Mouse (Mus musculus) G1E (cell line): Measurements from ENCODE around the gene Onecut3. TPM values are rescaled to one million over a fixed set of nuclear protein-coding genes. Genes with fewer than 3 reads are reported as not detected.

Experiments
- ATAC-seq: 2 replicates; pipeline ENCODE4 v1.8.0; 2016; ENCODE audit warnings: mild to moderate bottlenecking; ENCODE audit not compliant: insufficient number of reproducible peaks, poor library complexity, low FRiP score, severe bottlenecking; ENCODE audit errors: extremely low read depth
- DNase-seq: peaks from one replicate; pipeline ENCODE4 v3.0.0; 2012; ENCODE audit warnings: low spot score
- H3K27me3 ChIP-seq: 2 replicates; pipeline ENCODE4 v1.6.1; 2012; ENCODE audit warnings: mild to moderate bottlenecking, low read length, inconsistent platforms; ENCODE audit not compliant: insufficient read depth
- H3K36me3 ChIP-seq: replicated peaks from 2 replicates; pipeline ENCODE3; 2012; ENCODE audit warnings: mild to moderate bottlenecking, inconsistent platforms
- H3K4me1 ChIP-seq: 2 replicates; pipeline ENCODE4 v1.6.1; 2012; ENCODE audit warnings: low read depth, low read length, inconsistent platforms, mixed read lengths; ENCODE audit not compliant: insufficient read depth
- H3K4me3 ChIP-seq: 2 replicates; pipeline ENCODE4 v1.5.1; 2012; ENCODE audit warnings: low read depth, mild to moderate bottlenecking, inconsistent platforms, low read length, moderate library complexity, mixed read lengths
- H3K9me3 ChIP-seq: replicated peaks from 2 replicates; pipeline ENCODE4 v1.6.1; 2012; ENCODE audit warnings: inconsistent platforms
- CTCF ChIP-seq: IDR thresholded peaks from 2 replicates; pipeline ENCODE4 v1.5.1; 2012; ENCODE audit warnings: low read depth, low read length, inconsistent platforms, mixed read lengths
- GATA1 ChIP-seq: IDR thresholded peaks from 2 replicates; pipeline ENCODE4 v1.6.1; 2012; ENCODE audit warnings: borderline replicate concordance, low read length, inconsistent platforms, mixed read lengths
- GATA2 ChIP-seq: IDR thresholded peaks from 2 replicates; pipeline ENCODE4 v1.6.1; 2012; ENCODE audit warnings: low read depth, low read length, inconsistent platforms, borderline replicate concordance
- POLR2AphosphoS5 ChIP-seq: IDR thresholded peaks from 2 replicates; pipeline ENCODE4 v1.6.1; 2012; ENCODE audit warnings: low read depth, low read length, inconsistent platforms; ENCODE audit not compliant: insufficient replicate concordance
- TAL1 ChIP-seq: conservative IDR thresholded peaks from 2 replicates; pipeline ENCODE4 v1.6.1; 2012; ENCODE audit warnings: low read depth, low read length, inconsistent platforms, mixed read lengths
- polyA plus RNA-seq: library from polyadenylated mRNA; stranded (reverse); fragments of >175 nt; gene quantifications from 2 replicates; pipeline ENCODE4 v1.2.3, GENCODE M21; 2012
- total RNA-seq, 2 experiments: library from RNA; stranded (forward) in 1 of 2; stranded (reverse) in 1 of 2; fragments of 200-1000 nt in 1 of 2; fragments of >200 nt in 1 of 2; fragmentation: Nextera tagmentation in 1 of 2; gene quantifications; 2 replicates each; pipeline ENCODE4 v1.2.3; 2014 to 2017

Onecut3 gene
- total and polyA plus RNA-seq, 3 experiments: 0.11 TPM; not detected in 2

GRCm38 (mm10) chr10:80543873-80544272, 49.2 kb downstream of the Onecut3 start:
- ATAC-seq: no peak
- peaks cover 39% of the 10 kb centered on the region for H3K4me1 ChIP-seq

GRCm38 (mm10) chr10:80545590-80545989, 51.0 kb downstream of the Onecut3 start:
- Histone ChIP-seq H3K27me3 (no peaks in the 10 kb centered on the region), H3K4me3 (peak overlapping the region; percentile 13; the same call in 1 of the 2 replicates), H3K4me1 (peaks cover 26% of the 10 kb centered on the region), H3K36me3 (peaks cover 100% of the 10 kb centered on the region), H3K9me3 (no peaks in the 10 kb centered on the region)
- DNase-seq (no peak), ATAC-seq (no peak)
- TF ChIP-seq CTCF: no peak
- no peak for TF ChIP-seq TAL1
- no peak for TF ChIP-seq GATA2
- no peak for TF ChIP-seq GATA1
- TF ChIP-seq POLR2AphosphoS5: no peak

More at GRCm38 (mm10) chr10:80543873-80544272, 49.2 kb downstream of the Onecut3 start:
- no peak for DNase-seq
- TF ChIP-seq GATA1: no peak
- no peak for TF ChIP-seq POLR2AphosphoS5
- no peak for TF ChIP-seq TAL1
- TF ChIP-seq CTCF: no peak
- H3K36me3 ChIP-seq: peaks cover 88% of the 10 kb centered on the region
- peaks cover under 1% of the 10 kb centered on the region; the same call in 1 of the 2 replicates for H3K27me3 ChIP-seq
- no peak overlapping the region for H3K4me3 ChIP-seq
- H3K9me3 ChIP-seq: no peaks in the 10 kb centered on the region

- Histone ChIP-seq H3K4me1 (peaks cover 28% of the 10 kb centered on the region), H3K27me3 (no peaks in the 10 kb centered on the region), H3K4me3 (no peak overlapping the region), H3K9me3 (no peaks in the 10 kb centered on the region), H3K36me3 (peaks cover 98% of the 10 kb centered on the region)
- DNase-seq (no peak), ATAC-seq (no peak)
- no peak for TF ChIP-seq GATA2
- no peak for TF ChIP-seq GATA1
- no peak for TF ChIP-seq POLR2AphosphoS5
- no peak for TF ChIP-seq CTCF
- no peak for TF ChIP-seq TAL1
These were observed 52.3 kb downstream of the Onecut3 start for GRCm38 (mm10) chr10:80546945-80547344.

- Histone ChIP-seq H3K4me3 (no peak overlapping the region), H3K4me1 (peaks cover 32% of the 10 kb centered on the region), H3K27me3 (no peaks in the 10 kb centered on the region), H3K9me3 (no peaks in the 10 kb centered on the region), H3K36me3 (peaks cover 98% of the 10 kb centered on the region)
- no peak for DNase-seq
- TF ChIP-seq TAL1 (no peak), GATA2 (no peak), GATA1 (no peak), POLR2AphosphoS5 (no peak), CTCF (no peak)
- ATAC-seq: no peak
These were observed 52.9 kb downstream of the Onecut3 start for GRCm38 (mm10) chr10:80547539-80547938.

GRCm38 (mm10) chr10:80548428-80549006, 53.9 kb downstream of the Onecut3 start:
- Histone ChIP-seq H3K36me3 (peaks cover 98% of the 10 kb centered on the region), H3K4me3 (peak overlapping the region; percentile 30; the same call in 1 of the 2 replicates), H3K9me3 (no peaks in the 10 kb centered on the region), H3K27me3 (no peaks in the 10 kb centered on the region), H3K4me1 (peaks cover 40% of the 10 kb centered on the region)
- ATAC-seq (no peak), DNase-seq (peak; percentile 71)
- TF ChIP-seq GATA2: no peak
- TF ChIP-seq GATA1: no peak
- peak; percentile 56 for TF ChIP-seq CTCF

GRCm38 (mm10) chr10:80549279-80549678, 54.6 kb downstream of the Onecut3 start:
- DNase-seq (no peak), ATAC-seq (no peak)
- TF ChIP-seq TAL1 (no peak), GATA2 (no peak), CTCF (no peak), GATA1 (no peak), POLR2AphosphoS5 (no peak)
- Histone ChIP-seq H3K36me3 (peaks cover 98% of the 10 kb centered on the region), H3K9me3 (no peaks in the 10 kb centered on the region), H3K27me3 (no peaks in the 10 kb centered on the region), H3K4me3 (no peak overlapping the region), H3K4me1 (peaks cover 48% of the 10 kb centered on the region)

GRCm38 (mm10) chr10:80552364-80552763, 57.7 kb downstream of the Onecut3 start:
- Histone ChIP-seq H3K4me3 (no peak overlapping the region), H3K27me3 (no peaks in the 10 kb centered on the region), H3K9me3 (no peaks in the 10 kb centered on the region), H3K4me1 (peaks cover 58% of the 10 kb centered on the region), H3K36me3 (peaks cover 88% of the 10 kb centered on the region)
- ATAC-seq: no peak
- DNase-seq: no peak
- TF ChIP-seq TAL1 (no peak), CTCF (no peak), POLR2AphosphoS5 (no peak), GATA1 (no peak), GATA2 (no peak)
